Mouse (Mus musculus): ENCODE measurements around the gene Gm10721.
"Not testable (repeated sequence)": the region's sequence is repeated elsewhere in the genome, so short reads cannot be mapped to it uniquely, and the experiment has no call there.

The Gm10721 gene

DNA sequence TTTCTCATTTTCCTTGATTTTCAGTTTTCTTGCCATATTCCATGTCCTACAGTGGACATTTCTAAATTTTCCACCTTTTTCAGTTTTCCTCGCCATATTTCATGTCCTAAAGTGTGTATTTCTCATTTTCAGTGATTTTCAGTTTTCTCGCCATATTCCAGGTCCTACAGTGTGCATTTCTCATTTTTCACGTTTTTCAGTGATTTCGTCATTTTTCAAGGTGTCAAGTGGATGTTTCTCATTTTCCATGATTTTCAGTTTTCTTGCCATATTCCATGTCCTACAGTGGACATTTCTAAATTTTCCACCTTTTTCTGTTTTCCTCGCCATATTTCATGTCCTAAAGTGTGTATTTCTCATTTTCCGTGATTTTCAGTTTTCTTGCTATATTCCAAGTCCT lies 12.7 kb downstream of the Gm10721 start:
- DNase-seq = peak; percentile 51

DNA sequence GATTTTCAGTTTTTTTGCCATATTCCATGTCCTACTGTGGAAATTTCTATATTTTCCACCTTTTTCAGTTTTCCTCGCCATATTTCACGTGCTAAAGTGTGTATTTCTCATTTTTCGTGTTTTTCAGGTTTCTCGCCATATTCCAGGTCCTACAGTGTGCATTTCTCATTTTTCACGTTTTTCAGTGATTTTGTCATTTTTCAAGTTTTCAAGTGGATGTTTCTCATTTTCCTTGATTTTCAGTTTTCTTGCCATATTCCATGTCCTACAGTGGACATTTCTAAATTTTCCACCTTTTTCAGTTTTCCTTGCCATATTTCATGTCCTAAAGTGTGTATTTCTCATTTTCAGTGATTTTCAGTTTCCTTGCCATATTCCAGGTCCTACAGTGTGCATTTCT lies 13.2 kb downstream of the Gm10721 start:
- not testable (repeated sequence) for DNase-seq

DNA sequence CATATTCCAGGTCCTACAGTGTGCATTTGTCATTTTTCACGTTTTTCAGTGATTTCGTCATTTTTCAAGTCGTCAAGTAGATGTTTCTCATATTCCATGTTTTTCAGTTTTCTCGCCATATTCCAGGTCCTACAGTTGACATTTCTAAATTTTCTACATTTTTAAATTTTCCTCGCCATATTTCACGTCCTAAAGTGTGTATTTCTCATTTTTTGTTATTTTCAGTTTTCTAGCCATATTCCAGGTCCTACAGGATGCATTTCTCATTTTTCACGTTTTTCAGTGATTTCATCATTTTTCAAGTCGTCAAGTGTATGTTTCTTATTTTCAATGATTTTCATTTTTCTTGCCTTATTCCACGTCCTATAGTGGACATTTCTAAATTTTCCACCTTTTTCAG lies 13.8 kb downstream of the Gm10721 start:
- not testable (repeated sequence) for DNase-seq

DNA sequence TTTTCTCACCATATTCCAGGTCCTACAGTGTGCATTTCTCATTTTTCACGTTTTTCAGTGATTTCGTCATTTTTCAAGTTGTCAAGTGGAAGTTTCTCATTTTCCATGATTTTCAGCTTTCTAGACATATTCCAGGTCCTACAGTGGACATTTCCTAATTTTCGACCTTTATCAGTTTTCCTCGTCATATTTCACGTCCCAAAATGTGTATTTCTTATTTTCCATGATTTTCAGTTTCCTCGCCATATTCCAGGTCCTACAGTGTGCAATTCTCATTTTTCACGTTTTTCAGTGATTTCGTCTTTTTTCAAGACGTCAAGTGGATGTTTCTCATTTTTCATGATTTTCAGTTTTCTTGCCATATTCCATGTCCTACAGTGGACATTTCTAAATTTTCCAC lies 14.3 kb downstream of the Gm10721 start:
- not testable (repeated sequence) for DNase-seq

DNA sequence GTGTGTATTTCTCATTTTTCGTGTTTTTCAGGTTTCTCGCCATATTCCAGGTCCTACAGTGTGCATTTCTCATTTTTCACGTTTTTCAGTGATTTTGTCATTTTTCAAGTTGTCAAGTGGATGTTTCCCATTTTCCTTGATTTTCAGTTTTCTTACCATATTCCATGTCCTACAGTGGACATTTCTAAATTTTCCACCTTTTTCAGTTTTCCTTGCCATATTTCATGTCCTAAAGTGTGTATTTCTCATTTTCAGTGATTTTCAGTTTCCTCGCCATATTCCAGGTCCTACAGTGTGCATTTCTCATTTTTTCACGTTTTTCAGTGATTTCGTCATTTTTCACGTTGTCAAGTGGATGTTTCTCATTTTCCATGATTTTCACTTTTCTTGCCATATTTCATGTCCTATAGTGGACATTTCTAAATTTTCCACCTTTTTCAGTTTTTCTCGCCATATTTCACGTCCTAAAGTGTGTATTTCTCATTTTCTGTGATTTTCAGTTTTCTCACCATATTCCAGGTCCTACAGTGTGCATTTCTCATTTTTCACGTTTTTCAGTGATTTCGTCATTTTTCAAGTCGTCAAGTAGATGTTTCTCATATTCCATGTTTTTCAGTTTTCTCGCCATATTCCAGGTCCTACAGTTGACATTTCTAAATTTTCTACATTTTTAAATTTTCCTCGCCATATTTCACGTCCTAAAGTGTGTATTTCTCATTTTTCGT lies 16.5 kb downstream of the Gm10721 start:
- DNase-seq = peak; percentile 29

DNA sequence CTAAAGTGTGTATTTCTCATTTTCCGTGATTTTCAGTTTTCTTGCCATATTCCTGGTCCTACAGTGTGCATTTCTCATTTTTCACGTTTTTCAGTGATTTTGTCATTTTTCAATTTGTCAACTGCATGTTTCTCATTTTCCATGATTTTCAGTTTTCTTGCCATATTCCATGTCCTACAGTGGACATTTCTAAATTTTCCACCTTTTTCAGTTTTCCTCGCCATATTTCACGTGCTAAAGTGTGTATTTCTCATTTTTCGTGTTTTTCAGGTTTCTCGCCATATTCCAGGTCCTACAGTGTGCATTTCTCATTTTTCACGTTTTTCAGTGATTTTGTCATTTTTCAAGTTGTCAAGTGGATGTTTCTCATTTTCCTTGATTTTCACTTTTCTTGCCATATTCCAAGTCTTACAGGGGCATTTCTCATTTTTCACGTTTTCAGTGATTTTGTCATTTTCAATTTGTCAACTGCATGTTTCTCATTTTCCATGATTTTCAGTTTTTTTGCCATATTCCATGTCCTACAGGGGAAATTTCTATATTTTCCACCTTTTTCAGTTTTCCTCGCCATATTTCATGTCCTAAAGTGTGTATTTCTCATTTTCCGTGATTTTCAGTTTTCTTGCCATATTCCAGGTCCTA lies 17.9 kb downstream of the Gm10721 start:
- not testable (repeated sequence) for DNase-seq

DNA sequence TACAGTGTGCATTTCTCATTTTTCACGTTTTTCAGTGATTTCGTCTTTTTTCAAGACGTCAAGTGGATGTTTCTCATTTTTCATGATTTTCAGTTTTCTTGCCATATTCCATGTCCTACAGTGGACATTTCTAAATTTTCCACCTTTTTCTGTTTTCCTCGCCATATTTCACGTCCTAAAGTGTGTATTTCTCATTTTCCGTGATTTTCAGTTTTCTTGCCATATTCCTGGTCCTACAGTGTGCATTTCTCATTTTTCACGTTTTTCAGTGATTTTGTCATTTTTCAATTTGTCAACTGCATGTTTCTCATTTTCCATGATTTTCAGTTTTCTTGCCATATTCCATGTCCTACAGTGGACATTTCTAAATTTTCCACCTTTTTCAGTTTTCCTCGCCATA lies 21.4 kb downstream of the Gm10721 start, which contains the start of gene Gm17535:
Gene Gm17535 (plus strand): TSS at position 301 of the 400 bp plus-strand sequence.
- DNase-seq = not testable (repeated sequence)

DNA sequence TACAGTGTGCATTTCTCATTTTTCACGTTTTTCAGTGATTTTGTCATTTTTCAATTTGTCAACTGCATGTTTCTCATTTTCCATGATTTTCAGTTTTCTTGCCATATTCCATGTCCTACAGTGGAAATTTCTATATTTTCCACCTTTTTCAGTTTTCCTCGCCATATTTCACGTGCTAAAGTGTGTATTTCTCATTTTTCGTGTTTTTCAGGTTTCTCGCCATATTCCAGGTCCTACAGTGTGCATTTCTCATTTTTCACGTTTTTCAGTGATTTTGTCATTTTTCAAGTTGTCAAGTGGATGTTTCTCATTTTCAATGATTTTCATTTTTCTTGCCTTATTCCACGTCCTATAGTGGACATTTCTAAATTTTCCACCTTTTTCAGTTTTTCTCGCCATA lies 23.6 kb downstream of the Gm10721 start, which contains the start of gene Gm10715:
Gene Gm10715 (plus strand): TSS at position 301 of the 400 bp plus-strand sequence.
- not testable (repeated sequence) for DNase-seq

DNA sequence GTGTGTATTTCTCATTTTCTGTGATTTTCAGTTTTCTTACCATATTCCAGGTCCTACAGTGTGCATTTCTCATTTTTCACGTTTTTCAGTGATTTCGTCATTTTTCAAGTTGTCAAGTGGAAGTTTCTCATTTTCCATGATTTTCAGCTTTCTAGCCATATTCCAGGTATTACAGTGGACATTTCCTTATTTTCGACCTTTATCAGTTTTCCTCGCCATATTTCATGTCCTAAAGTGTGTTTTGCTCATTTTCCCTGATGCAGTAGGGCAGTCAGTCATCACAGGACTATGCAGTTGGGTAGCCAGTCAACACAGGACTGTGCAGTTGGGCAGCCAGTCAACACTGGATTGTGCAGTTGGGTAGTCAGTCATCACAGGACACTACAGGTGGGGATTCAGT lies 25.2 kb downstream of the Gm10721 start:
- DNase-seq = not testable (repeated sequence)

All from lung, postnatal 36 days (tissue).